Mouse (Mus musculus) heart, postnatal 36 days (tissue): ENCODE data around the gene Sp2. TPM values are rescaled to one million over a fixed set of nuclear protein-coding genes. Genes with fewer than 3 reads are reported as not detected.

ENCODE experiments used
- DNase-seq, 2 experiments: peaks; one replicate each; pipeline ENCODE4 v3.0.0; 2021 to 2022
- intact Hi-C: fragments of 180-260 bp; cut with DNase I; formaldehyde crosslinking; loops from one replicate; pipeline ENCODE4 v1.15.1; 2025
- total RNA-seq, 2 experiments: library from RNA; stranded (reverse); gene quantifications; 2 replicates each; pipeline ENCODE4 v1.2.3; 2021

Gene Sp2
- total RNA-seq, result 10 to 100 TPM; 10.3 to 13.8 TPM

GRCm38 (mm10) chr11:96982859-96983258 lies at the start of gene Sp2:
Sp2 (minus strand) TSS chr11:96982959.
- intact Hi-C loops, result loop anchor here (1.0 to 5.0 kb wide), 3 partner anchors 43 to 189 kb away; partner anchors contain the start of gene Cdk5rap3
- no peak for DNase-seq

- DNase-seq, result no peak
- intact Hi-C loops, result no loop called here
These were observed 49.7 kb upstream of the Sp2 start for GRCm38 (mm10) chr11:97032499-97032898.

GRCm38 (mm10) chr11:97031977-97032376 lies 49.2 kb upstream of the Sp2 start:
- DNase-seq, result no peak
- intact Hi-C loops, result no loop called here

GRCm38 (mm10) chr11:97030426-97030825 lies 47.7 kb upstream of the Sp2 start:
- no peak for DNase-seq
- intact Hi-C loops, result no loop called here

GRCm38 (mm10) chr11:97029686-97030417 lies 47.1 kb upstream of the Sp2 start, which contains the start of gene Scrn2:
Scrn2 (plus strand) TSS chr11:97029938.
- DNase-seq, result peak; percentile 89
- intact Hi-C loops, result no loop called here

GRCm38 (mm10) chr11:97025721-97026344 lies 43.1 kb upstream of the Sp2 start:
- intact Hi-C loops, result loop anchor here (1.0 to 2.0 kb wide), 2 partner anchors 44 to 109 kb away; partner anchors contain the start of genes Cdk5rap3 and Sp2
- peak; percentile 86 to 91 for DNase-seq

- intact Hi-C loops, result loop anchor here (5.0 kb wide), 1 partner anchor 158 kb away; no protein-coding TSS in a partner anchor
- no peak for DNase-seq
These were observed 42.2 kb upstream of the Sp2 start for GRCm38 (mm10) chr11:97024977-97025376.

GRCm38 (mm10) chr11:97021873-97022484 lies 39.2 kb upstream of the Sp2 start:
- intact Hi-C loops, result loop anchor here (5.0 kb wide), 1 partner anchor 155 kb away; no protein-coding TSS in a partner anchor
- DNase-seq, result peak; percentile 78 to 79

GRCm38 (mm10) chr11:97021121-97021765 lies 38.5 kb upstream of the Sp2 start:
- intact Hi-C loops, result loop anchor here (5.0 kb wide), 1 partner anchor 154 kb away; no protein-coding TSS in a partner anchor
- DNase-seq, result no peak

GRCm38 (mm10) chr11:97019345-97019708 lies 36.6 kb upstream of the Sp2 start:
- intact Hi-C loops, result no loop called here
- DNase-seq, result no peak

GRCm38 (mm10) chr11:97018583-97019344 lies 36.0 kb upstream of the Sp2 start:
- intact Hi-C loops, result no loop called here
- DNase-seq, result no peak

GRCm38 (mm10) chr11:97017696-97018582 lies 35.2 kb upstream of the Sp2 start:
- DNase-seq, result no peak
- intact Hi-C loops, result no loop called here

GRCm38 (mm10) chr11:97013121-97013670 lies 30.4 kb upstream of the Sp2 start, which contains the start of gene Sp6:
Sp6 (plus strand) TSS chr11:97013394.
- no peak for DNase-seq
- intact Hi-C loops, result no loop called here

GRCm38 (mm10) chr11:97009198-97009790 lies 26.5 kb upstream of the Sp2 start:
- DNase-seq, result no peak
- intact Hi-C loops, result no loop called here

GRCm38 (mm10) chr11:97007093-97007794 lies 24.5 kb upstream of the Sp2 start:
- intact Hi-C loops, result no loop called here
- no peak for DNase-seq

GRCm38 (mm10) chr11:97003170-97003569 lies 20.4 kb upstream of the Sp2 start:
- intact Hi-C loops, result no loop called here
- no peak for DNase-seq

- intact Hi-C loops, result no loop called here
- DNase-seq, result peak; percentile 38 to 63
These were observed 14.7 kb upstream of the Sp2 start for GRCm38 (mm10) chr11:96997380-96997956.
